Mouse (Mus musculus) hindbrain, embryonic 16.5 days (tissue): ENCODE data around the gene Dppa2. TPM values are rescaled to one million over a fixed set of nuclear protein-coding genes. Genes with fewer than 3 reads are reported as not detected.
A peak's percentile ranks its signal among the peaks of the same experiment; 100 is the strongest.

Experiments
- ATAC-seq: fragments of 200-750 bp; cut with Nextera tagmentation; 2 replicates; pipeline ENCODE4 v1.8.0; 2017; ENCODE audit warnings: moderate TSS enrichment, moderate library complexity
- H3K27ac ChIP-seq: fragments of 300-500 bp; sonication (generic); 2 replicates; pipeline ENCODE4 v1.5.1; 2014; ENCODE audit warnings: low read depth, mild to moderate bottlenecking, control low read depth, low read length, moderate library complexity
- H3K27me3 ChIP-seq: fragments of 300-500 bp; sonication (generic); replicated peaks from 2 replicates; pipeline ENCODE4 v1.6.1; 2014; ENCODE audit warnings: low read length; ENCODE audit not compliant: control insufficient read depth, insufficient read depth
- H3K36me3 ChIP-seq: fragments of 300-500 bp; sonication (generic); 2 replicates; pipeline ENCODE4 v1.6.1; 2014; ENCODE audit warnings: mild to moderate bottlenecking, low read length, moderate library complexity, mixed read lengths; ENCODE audit not compliant: control insufficient read depth, insufficient read depth
- H3K4me1 ChIP-seq: fragments of 300-500 bp; sonication (generic); 2 replicates; pipeline ENCODE4 v1.6.1; 2014; ENCODE audit warnings: low read depth, low read length; ENCODE audit not compliant: control insufficient read depth, insufficient read depth
- H3K4me2 ChIP-seq: fragments of 300-500 bp; sonication (generic); 2 replicates; pipeline ENCODE4 v1.6.1; 2014; ENCODE audit warnings: mild to moderate bottlenecking, low read length, control low read depth, moderate library complexity
- H3K4me3 ChIP-seq: fragments of 300-500 bp; sonication (generic); 2 replicates; pipeline ENCODE4 v1.5.1; 2014; ENCODE audit warnings: mild to moderate bottlenecking, low read length, control low read depth, moderate library complexity
- H3K9ac ChIP-seq: fragments of 300-500 bp; sonication (generic); 2 replicates; pipeline ENCODE4 v1.6.1; 2014; ENCODE audit warnings: low read depth, mild to moderate bottlenecking, control low read depth, low read length, moderate library complexity
- H3K9me3 ChIP-seq: fragments of 300-500 bp; sonication (generic); 2 replicates; pipeline ENCODE4 v1.6.1; 2014; ENCODE audit warnings: mild to moderate bottlenecking, low read length, moderate library complexity; ENCODE audit not compliant: control insufficient read depth
- WGBS: fragments of 180-500 bp; shearing (Covaris S2); extraction: QIAGEN DNeasy Blood & Tissue Kit; methylation state at CpG from one replicate; pipeline ENCODE4 v1.1.7; 2014; 5-methylcytosine and 5-hydroxymethylcytosine counted together
- polyA plus RNA-seq: library from polyadenylated mRNA; unstranded; fragments of >200 nt; fragmentation: Nextera tagmentation; extraction: Ambion mirVana; gene quantifications from 2 replicates; pipeline ENCODE4 v1.2.1, GENCODE M21; 2015

The Dppa2 gene
- polyA plus RNA-seq, 1 experiment from 2014 or later = not detected

GRCm38 (mm10) chr16:48326903-48327302 lies 23.2 kb downstream of the Dppa2 start:
- no peak overlapping the region for H3K27ac ChIP-seq
- no peak overlapping the region for H3K4me3 ChIP-seq
- H3K9me3 ChIP-seq = no peaks in the 10 kb centered on the region
- H3K9ac ChIP-seq = no peak overlapping the region
- H3K4me2 ChIP-seq = no peak overlapping the region
- H3K27me3 ChIP-seq = no peaks in the 10 kb centered on the region
- 57% methylated on average over 5 of the region's 5 CpGs for WGBS
- 0 out of 2 replicates have a peak, but pooled peaks have one; percentile 40 for ATAC-seq
- H3K36me3 ChIP-seq = no peaks in the 10 kb centered on the region
- H3K4me1 ChIP-seq = no peaks in the 10 kb centered on the region

GRCm38 (mm10) chr16:48328420-48328819 lies 24.7 kb downstream of the Dppa2 start:
- ATAC-seq = no peak
- H3K27me3 ChIP-seq = no peaks in the 10 kb centered on the region
- 92% methylated on average over 2 of the region's 2 CpGs for WGBS

GRCm38 (mm10) chr16:48331822-48332221 lies 28.1 kb downstream of the Dppa2 start:
- no peak for ATAC-seq
- Histone ChIP-seq H3K4me3 (no peak overlapping the region), H3K9me3 (no peaks in the 10 kb centered on the region), H3K9ac (no peak overlapping the region), H3K36me3 (no peaks in the 10 kb centered on the region), H3K4me1 (no peaks in the 10 kb centered on the region), H3K27me3 (no peaks in the 10 kb centered on the region), H3K27ac (no peak overlapping the region), H3K4me2 (no peak overlapping the region)
- 72% methylated on average over 3 of the region's 3 CpGs for WGBS

More at GRCm38 (mm10) chr16:48328420-48328819, 24.7 kb downstream of the Dppa2 start:
- Histone ChIP-seq H3K27ac (no peak overlapping the region), H3K4me3 (no peak overlapping the region), H3K9ac (no peak overlapping the region), H3K9me3 (no peaks in the 10 kb centered on the region), H3K4me1 (no peaks in the 10 kb centered on the region), H3K4me2 (no peak overlapping the region), H3K36me3 (no peaks in the 10 kb centered on the region)

- Histone ChIP-seq H3K9me3 (no peaks in the 10 kb centered on the region), H3K9ac (no peak overlapping the region), H3K36me3 (no peaks in the 10 kb centered on the region), H3K27me3 (no peaks in the 10 kb centered on the region), H3K4me2 (no peak overlapping the region), H3K4me1 (no peaks in the 10 kb centered on the region), H3K27ac (no peak overlapping the region), H3K4me3 (no peak overlapping the region)
- ATAC-seq = no peak
- 84% methylated on average over 4 of the region's 4 CpGs for whole genome bisulfite sequencing
Observed at GRCm38 (mm10) chr16:48335326-48335725, 31.6 kb downstream of the Dppa2 start.

DNA sequence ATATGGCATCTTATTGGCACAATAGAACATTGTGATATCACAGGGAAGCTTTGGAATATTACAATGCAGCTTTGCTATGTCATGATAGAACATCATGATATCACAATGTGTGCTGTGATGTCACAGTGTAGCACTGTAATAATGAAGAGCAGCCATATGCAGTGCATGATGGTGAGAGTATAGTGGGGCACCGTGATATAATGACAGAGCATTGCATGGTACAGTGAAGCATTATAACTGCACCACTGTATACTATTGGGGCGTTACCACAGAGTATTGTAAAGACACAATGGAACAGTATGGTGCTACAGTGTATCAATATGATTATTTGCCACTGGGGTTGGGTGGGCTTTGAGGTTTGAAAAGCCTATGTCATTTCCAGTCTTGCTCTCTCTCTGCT lies 40.5 kb downstream of the Dppa2 start:
- H3K9ac ChIP-seq = no peak overlapping the region
- ATAC-seq = no peak
- no peak overlapping the region for H3K4me3 ChIP-seq
- no peaks in the 10 kb centered on the region for H3K9me3 ChIP-seq
- 95% methylated on average over 2 of the region's 2 CpGs for WGBS
- H3K4me1 ChIP-seq = no peaks in the 10 kb centered on the region
- H3K27me3 ChIP-seq = no peaks in the 10 kb centered on the region
- no peaks in the 10 kb centered on the region for H3K36me3 ChIP-seq
- no peak overlapping the region for H3K4me2 ChIP-seq
- no peak overlapping the region for H3K27ac ChIP-seq

DNA sequence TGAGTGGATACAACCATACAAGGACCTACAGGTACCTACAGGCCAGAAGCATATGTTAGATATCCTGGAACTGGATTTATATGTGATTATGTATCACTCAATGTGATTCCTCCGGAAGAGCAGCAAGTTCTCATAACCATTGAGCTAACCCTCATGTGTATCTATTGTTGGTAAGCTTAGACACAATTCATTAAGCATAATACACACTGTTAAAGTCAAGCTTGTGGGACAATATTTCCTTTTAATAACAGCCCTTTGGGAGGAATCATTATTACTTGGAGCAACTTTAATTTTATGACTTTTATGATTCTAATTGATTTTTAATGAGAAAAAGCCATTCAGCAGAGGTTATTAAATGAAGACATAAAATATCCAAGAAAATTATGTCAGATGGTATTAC lies 43.5 kb downstream of the Dppa2 start:
- Histone ChIP-seq H3K27me3 (no peaks in the 10 kb centered on the region), H3K9me3 (no peaks in the 10 kb centered on the region), H3K36me3 (no peaks in the 10 kb centered on the region), H3K27ac (no peak overlapping the region), H3K4me2 (no peak overlapping the region), H3K4me3 (no peak overlapping the region), H3K4me1 (no peaks in the 10 kb centered on the region), H3K9ac (no peak overlapping the region)
- WGBS = 80% methylated on average over 1 of the region's 1 CpGs
- ATAC-seq = no peak

GRCm38 (mm10) chr16:48355716-48356115 lies 52.0 kb downstream of the Dppa2 start:
- WGBS = 88% methylated on average over 5 of the region's 5 CpGs
- Histone ChIP-seq H3K4me1 (no peaks in the 10 kb centered on the region), H3K27ac (no peak overlapping the region), H3K9me3 (no peaks in the 10 kb centered on the region), H3K9ac (no peak overlapping the region), H3K36me3 (no peaks in the 10 kb centered on the region), H3K4me3 (no peak overlapping the region), H3K4me2 (no peak overlapping the region), H3K27me3 (no peaks in the 10 kb centered on the region)
- ATAC-seq = no peak

GRCm38 (mm10) chr16:48356417-48356816 lies 52.7 kb downstream of the Dppa2 start:
- no peak overlapping the region for H3K27ac ChIP-seq
- no peaks in the 10 kb centered on the region for H3K36me3 ChIP-seq
- no peaks in the 10 kb centered on the region for H3K27me3 ChIP-seq
- no peak overlapping the region for H3K9ac ChIP-seq
- H3K9me3 ChIP-seq = no peaks in the 10 kb centered on the region
- no peak overlapping the region for H3K4me2 ChIP-seq
- WGBS = 97% methylated on average over 1 of the region's 1 CpGs
- H3K4me3 ChIP-seq = no peak overlapping the region
- no peaks in the 10 kb centered on the region for H3K4me1 ChIP-seq
- no peak for ATAC-seq

DNA sequence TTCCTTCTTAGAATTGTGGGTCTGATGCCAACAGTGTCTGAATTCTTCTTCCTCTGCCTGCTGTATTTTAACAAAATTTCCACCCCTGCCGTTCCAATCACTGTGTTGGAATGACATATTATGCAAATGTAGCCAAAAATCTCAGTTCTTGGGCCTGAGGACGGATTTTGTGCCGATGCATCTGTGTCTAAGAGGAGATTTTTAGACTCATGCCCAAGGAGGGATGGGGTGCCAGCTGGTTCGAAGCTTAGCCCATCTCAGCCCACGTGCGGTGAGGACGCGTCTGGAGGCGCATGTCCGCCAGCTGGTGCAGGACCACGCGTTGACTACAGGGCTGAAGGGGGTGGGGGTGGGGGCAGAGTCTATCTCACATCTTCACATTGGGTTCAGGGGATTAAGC lies 57.2 kb downstream of the Dppa2 start:
- H3K27ac ChIP-seq = no peak overlapping the region
- 91% methylated on average over 12 of the region's 12 CpGs for WGBS
- H3K9me3 ChIP-seq = no peaks in the 10 kb centered on the region
- ATAC-seq = peak; percentile 72; the same call in 1 of the 2 replicates
- H3K27me3 ChIP-seq = no peaks in the 10 kb centered on the region
- H3K9ac ChIP-seq = no peak overlapping the region
- no peak overlapping the region for H3K4me2 ChIP-seq
- H3K4me1 ChIP-seq = no peaks in the 10 kb centered on the region
- no peak overlapping the region for H3K4me3 ChIP-seq
- no peaks in the 10 kb centered on the region for H3K36me3 ChIP-seq

DNA sequence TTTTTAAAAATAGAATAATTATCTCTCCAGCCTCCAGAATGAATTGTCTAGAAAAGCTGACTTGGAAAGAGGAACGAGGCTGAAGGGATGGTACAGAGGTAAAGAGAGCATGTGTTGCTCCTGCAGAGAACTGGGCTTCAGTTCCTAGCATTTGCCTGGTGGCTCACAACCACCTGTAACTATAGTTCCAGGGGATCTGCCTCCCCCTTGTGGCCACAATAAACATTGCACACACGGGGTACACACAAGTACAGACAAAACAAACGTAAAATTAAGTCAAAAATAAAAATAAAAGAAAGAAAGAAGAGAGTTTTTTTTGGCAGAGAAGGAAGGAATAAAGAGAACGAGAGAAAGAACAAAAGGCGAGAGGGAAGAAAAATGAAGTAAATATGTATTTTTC lies 63.1 kb downstream of the Dppa2 start:
- no peaks in the 10 kb centered on the region for H3K4me1 ChIP-seq
- WGBS = 93% methylated on average over 5 of the region's 5 CpGs
- no peak overlapping the region for H3K9ac ChIP-seq
- H3K4me3 ChIP-seq = no peak overlapping the region
- no peaks in the 10 kb centered on the region for H3K27me3 ChIP-seq
- H3K36me3 ChIP-seq = no peaks in the 10 kb centered on the region
- peaks cover 2% of the 10 kb centered on the region; the same call in 1 of the 2 replicates for H3K9me3 ChIP-seq
- no peak overlapping the region for H3K4me2 ChIP-seq
- no peak overlapping the region for H3K27ac ChIP-seq
- ATAC-seq = no peak
